Mouse (Mus musculus): Measurements from ENCODE around the gene Naaladl1. TPM values are rescaled to one million over a fixed set of nuclear protein-coding genes. Genes with fewer than 3 reads are reported as not detected.

Gene Naaladl1
- polyA plus RNA-seq, 1 experiment from 2014 or later: 0.49 TPM

- H3K27me3 ChIP-seq (ENCODE audit: control insufficient read depth, insufficient read depth, low read length): no peaks in the 10 kb centered on the region
- DNase-seq (no peak), ATAC-seq (ENCODE audit: low FRiP score, low TSS enrichment) (no peak)
- peaks cover 8% of the 10 kb centered on the region for H3K4me1 ChIP-seq (ENCODE audit: control insufficient read depth, insufficient read depth, low read length)
- no peak overlapping the region for H3K27ac ChIP-seq (replicated peaks; ENCODE audit: low read depth, low read length)
- H3K9ac ChIP-seq (replicated peaks; ENCODE audit: low read length): no peak overlapping the region
- no peak overlapping the region for H3K4me3 ChIP-seq (replicated peaks; ENCODE audit: low read depth, low read length)
- no peak overlapping the region for H3K4me2 ChIP-seq (ENCODE audit: low read length)
- peaks cover 43% of the 10 kb centered on the region for H3K36me3 ChIP-seq (ENCODE audit: control insufficient read depth, insufficient read depth, low read length)
- 96% methylated on average over 5 of the region's 5 CpGs for WGBS
- H3K9me3 ChIP-seq (ENCODE audit: control insufficient read depth, low read length): no peaks in the 10 kb centered on the region
Observed at GRCm38 (mm10) chr19:6073889-6074288, 31.7 kb upstream of the Naaladl1 start.

- peak; percentile 86 for ATAC-seq (ENCODE audit: low FRiP score, low TSS enrichment)
- Histone ChIP-seq H3K4me2 (ENCODE audit: low read length) (peak within 1 kb of the TSS; percentile 91), H3K4me3 (replicated peaks; ENCODE audit: low read depth, low read length) (peak within 1 kb of the TSS; percentile 77), H3K36me3 (ENCODE audit: control insufficient read depth, insufficient read depth, low read length) (peaks cover 34% of the 10 kb centered on the region), H3K9ac (replicated peaks; ENCODE audit: low read length) (peak within 1 kb of the TSS; percentile 69), H3K27me3 (ENCODE audit: control insufficient read depth, insufficient read depth, low read length) (no peaks in the 10 kb centered on the region), H3K4me1 (ENCODE audit: control insufficient read depth, insufficient read depth, low read length) (peaks cover 8% of the 10 kb centered on the region), H3K27ac (replicated peaks; ENCODE audit: low read depth, low read length) (peak within 1 kb of the TSS; percentile 81), H3K9me3 (ENCODE audit: control insufficient read depth, low read length) (no peaks in the 10 kb centered on the region)
- peak; percentile 93 for DNase-seq
- 2% methylated on average over 33 of the region's 33 CpGs for WGBS
Observed at GRCm38 (mm10) chr19:6076564-6077393, 28.8 kb upstream of the Naaladl1 start, which contains the start of gene Vps51. Gene Vps51 (minus strand): TSS chr19:6077231.

- H3K4me3 ChIP-seq (replicated peaks; ENCODE audit: low read depth, low read length): no peak within 1 kb of the TSS
- peaks cover 17% of the 10 kb centered on the region for H3K4me1 ChIP-seq (ENCODE audit: control insufficient read depth, insufficient read depth, low read length)
- no peaks in the 10 kb centered on the region for H3K9me3 ChIP-seq (ENCODE audit: control insufficient read depth, low read length)
- H3K9ac ChIP-seq (replicated peaks; ENCODE audit: low read length): no peak within 1 kb of the TSS
- no peak within 1 kb of the TSS for H3K4me2 ChIP-seq (ENCODE audit: low read length)
- H3K36me3 ChIP-seq (ENCODE audit: control insufficient read depth, insufficient read depth, low read length): peaks cover 27% of the 10 kb centered on the region
- ATAC-seq (ENCODE audit: low FRiP score, low TSS enrichment) (no peak), DNase-seq (no peak)
- no peak within 1 kb of the TSS for H3K27ac ChIP-seq (replicated peaks; ENCODE audit: low read depth, low read length)
- no peaks in the 10 kb centered on the region for H3K27me3 ChIP-seq (ENCODE audit: control insufficient read depth, insufficient read depth, low read length)
- 96% methylated on average over 12 of the region's 12 CpGs for WGBS
Observed at GRCm38 (mm10) chr19:6079983-6080480, 25.6 kb upstream of the Naaladl1 start, which contains the start of gene Tmem262. Gene Tmem262 (plus strand): TSS chr19:6080033.

GRCm38 (mm10) chr19:6082156-6082555 is 23.4 kb upstream of the Naaladl1 start, which contains the start of gene Gm28374:
Gene Gm28374 (minus strand): TSS chr19:6082256.
- no peaks in the 10 kb centered on the region for H3K9me3 ChIP-seq (ENCODE audit: control insufficient read depth, low read length)
- ATAC-seq (ENCODE audit: low FRiP score, low TSS enrichment) (no peak), DNase-seq (no peak)
- no peak within 1 kb of the TSS for H3K4me3 ChIP-seq (replicated peaks; ENCODE audit: low read depth, low read length)
- no peak within 1 kb of the TSS for H3K27ac ChIP-seq (replicated peaks; ENCODE audit: low read depth, low read length)
- H3K4me2 ChIP-seq (ENCODE audit: low read length): no peak within 1 kb of the TSS
- peaks cover 26% of the 10 kb centered on the region for H3K36me3 ChIP-seq (ENCODE audit: control insufficient read depth, insufficient read depth, low read length)
- 93% methylated on average over 9 of the region's 9 CpGs for WGBS
- no peaks in the 10 kb centered on the region for H3K27me3 ChIP-seq (ENCODE audit: control insufficient read depth, insufficient read depth, low read length)
- H3K9ac ChIP-seq (replicated peaks; ENCODE audit: low read length): no peak within 1 kb of the TSS
- H3K4me1 ChIP-seq (ENCODE audit: control insufficient read depth, insufficient read depth, low read length): peaks cover 16% of the 10 kb centered on the region

GRCm38 (mm10) chr19:6084478-6085248 is 20.9 kb upstream of the Naaladl1 start, which contains the start of the genes Zfpl1 and Cdca5:
Gene Zfpl1 (minus strand): TSS chr19:6084956.
Gene Cdca5 (plus strand): TSS chr19:6084983.
- peak within 1 kb of the TSS; percentile 69 for H3K4me3 ChIP-seq (replicated peaks; ENCODE audit: low read depth, low read length)
- no peaks in the 10 kb centered on the region for H3K9me3 ChIP-seq (ENCODE audit: control insufficient read depth, low read length)
- peak within 1 kb of the TSS; percentile 74 for H3K27ac ChIP-seq (replicated peaks; ENCODE audit: low read depth, low read length)
- H3K4me1 ChIP-seq (ENCODE audit: control insufficient read depth, insufficient read depth, low read length): peaks cover 16% of the 10 kb centered on the region
- peak within 1 kb of the TSS; percentile 69 for H3K9ac ChIP-seq (replicated peaks; ENCODE audit: low read length)
- H3K27me3 ChIP-seq (ENCODE audit: control insufficient read depth, insufficient read depth, low read length): no peaks in the 10 kb centered on the region
- WGBS: under 1% methylated on average over 58 of the region's 58 CpGs
- H3K4me2 ChIP-seq (ENCODE audit: low read length): peak within 1 kb of the TSS; percentile 88
- peaks cover 26% of the 10 kb centered on the region for H3K36me3 ChIP-seq (ENCODE audit: control insufficient read depth, insufficient read depth, low read length)
- DNase-seq (peak; percentile 99), ATAC-seq (ENCODE audit: low FRiP score, low TSS enrichment) (peak; percentile 89)

- no peak overlapping the region for H3K27ac ChIP-seq (replicated peaks; ENCODE audit: low read depth, low read length)
- peaks cover 21% of the 10 kb centered on the region for H3K36me3 ChIP-seq (ENCODE audit: control insufficient read depth, insufficient read depth, low read length)
- 0 out of 2 replicates have a peak, but pooled peaks have one; percentile 51 for ATAC-seq (ENCODE audit: low FRiP score, low TSS enrichment)
- H3K4me3 ChIP-seq (replicated peaks; ENCODE audit: low read depth, low read length): peak overlapping the region; percentile 69
- under 1% methylated on average over 17 of the region's 17 CpGs for WGBS
- H3K9me3 ChIP-seq (ENCODE audit: control insufficient read depth, low read length): no peaks in the 10 kb centered on the region
- peaks cover 16% of the 10 kb centered on the region for H3K4me1 ChIP-seq (ENCODE audit: control insufficient read depth, insufficient read depth, low read length)
- H3K27me3 ChIP-seq (ENCODE audit: control insufficient read depth, insufficient read depth, low read length): no peaks in the 10 kb centered on the region
- no peak overlapping the region; the same call in 1 of the 2 replicates for H3K9ac ChIP-seq (replicated peaks; ENCODE audit: low read length)
- H3K4me2 ChIP-seq (ENCODE audit: low read length): peak overlapping the region; percentile 88
- DNase-seq: peak; percentile 65
Observed at GRCm38 (mm10) chr19:6085417-6085879, 20.1 kb upstream of the Naaladl1 start.

- H3K27me3 ChIP-seq (ENCODE audit: control insufficient read depth, insufficient read depth, low read length): no peaks in the 10 kb centered on the region
- H3K4me2 ChIP-seq (ENCODE audit: low read length): no peak overlapping the region
- no peak overlapping the region for H3K27ac ChIP-seq (replicated peaks; ENCODE audit: low read depth, low read length)
- peaks cover 15% of the 10 kb centered on the region for H3K4me1 ChIP-seq (ENCODE audit: control insufficient read depth, insufficient read depth, low read length)
- no peaks in the 10 kb centered on the region for H3K9me3 ChIP-seq (ENCODE audit: control insufficient read depth, low read length)
- H3K36me3 ChIP-seq (ENCODE audit: control insufficient read depth, insufficient read depth, low read length): peaks cover 5% of the 10 kb centered on the region; the same call in 1 of the 2 replicates
- H3K9ac ChIP-seq (replicated peaks; ENCODE audit: low read length): no peak overlapping the region
- 94% methylated on average over 13 of the region's 13 CpGs for WGBS
- H3K4me3 ChIP-seq (replicated peaks; ENCODE audit: low read depth, low read length): no peak overlapping the region
- ATAC-seq (ENCODE audit: low FRiP score, low TSS enrichment) (no peak), DNase-seq (no peak)
Observed at GRCm38 (mm10) chr19:6088841-6089240, 16.7 kb upstream of the Naaladl1 start.

- Histone ChIP-seq H3K36me3 (ENCODE audit: control insufficient read depth, insufficient read depth, low read length) (peaks cover 5% of the 10 kb centered on the region; the same call in 1 of the 2 replicates), H3K9ac (replicated peaks; ENCODE audit: low read length) (no peak within 1 kb of the TSS), H3K4me1 (ENCODE audit: control insufficient read depth, insufficient read depth, low read length) (no peaks in the 10 kb centered on the region), H3K27me3 (ENCODE audit: control insufficient read depth, insufficient read depth, low read length) (no peaks in the 10 kb centered on the region), H3K9me3 (ENCODE audit: control insufficient read depth, low read length) (no peaks in the 10 kb centered on the region), H3K27ac (replicated peaks; ENCODE audit: low read depth, low read length) (no peak within 1 kb of the TSS), H3K4me3 (replicated peaks; ENCODE audit: low read depth, low read length) (no peak within 1 kb of the TSS), H3K4me2 (ENCODE audit: low read length) (no peak within 1 kb of the TSS)
- 90% methylated on average over 7 of the region's 7 CpGs for WGBS
- DNase-seq: no peak
- ATAC-seq (ENCODE audit: low FRiP score, low TSS enrichment): no peak
Observed at GRCm38 (mm10) chr19:6094119-6094518, 11.5 kb upstream of the Naaladl1 start, which contains the start of gene AC131692.1. Gene AC131692.1 (plus strand): TSS chr19:6094419.

Data from midbrain, embryonic 14.5 days (tissue).